Mouse (Mus musculus) adipocyte (in vitro differentiated cells): ENCODE measurements around the gene Nsd1.
"Not testable (repeated sequence)": the region's sequence is repeated elsewhere in the genome, so short reads cannot be mapped to it uniquely, and the experiment has no call there.

ENCODE experiments used
- DNase-seq: peaks from one replicate; pipeline ENCODE4 v3.0.0-alpha.2; 2016; ENCODE audit warnings: low spot score

Gene Nsd1

DNA sequence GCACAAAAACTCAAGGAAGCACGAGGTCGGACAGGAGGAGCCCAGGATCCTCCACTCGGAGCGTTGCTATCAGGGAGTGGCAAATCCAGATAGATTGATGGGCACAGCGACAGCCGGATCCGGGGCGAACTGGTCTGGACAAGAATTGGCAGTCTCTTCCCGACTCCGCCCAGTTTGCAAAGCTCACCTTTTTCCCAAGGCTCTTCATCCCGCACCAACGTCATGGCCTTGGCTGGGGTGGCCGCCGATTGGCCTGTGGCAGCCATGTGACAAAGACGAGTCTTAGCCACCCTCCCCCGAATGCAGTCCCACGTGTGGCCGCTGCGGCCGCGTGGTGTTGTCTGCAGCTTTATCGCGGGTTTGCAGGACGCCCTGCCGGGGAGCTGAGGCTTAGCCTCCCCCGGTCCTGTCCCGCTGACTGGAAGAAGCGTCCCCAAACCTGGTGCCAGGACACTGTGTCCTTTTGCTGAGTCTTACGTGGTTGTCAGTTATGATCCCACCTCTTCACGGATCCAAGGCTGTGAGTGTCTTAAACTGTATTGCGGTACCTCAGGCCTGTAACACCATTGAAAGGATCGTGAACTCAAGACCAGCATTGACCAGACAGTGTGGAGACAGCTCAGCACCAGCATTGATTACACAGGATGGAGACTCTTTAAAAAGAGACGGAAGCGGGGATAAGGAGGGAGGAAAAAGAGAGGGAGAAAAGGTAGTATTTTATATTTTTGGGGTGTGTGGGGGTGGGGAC lies 19.3 kb upstream of the Nsd1 start:
- DNase-seq, result peak; percentile 99

DNA sequence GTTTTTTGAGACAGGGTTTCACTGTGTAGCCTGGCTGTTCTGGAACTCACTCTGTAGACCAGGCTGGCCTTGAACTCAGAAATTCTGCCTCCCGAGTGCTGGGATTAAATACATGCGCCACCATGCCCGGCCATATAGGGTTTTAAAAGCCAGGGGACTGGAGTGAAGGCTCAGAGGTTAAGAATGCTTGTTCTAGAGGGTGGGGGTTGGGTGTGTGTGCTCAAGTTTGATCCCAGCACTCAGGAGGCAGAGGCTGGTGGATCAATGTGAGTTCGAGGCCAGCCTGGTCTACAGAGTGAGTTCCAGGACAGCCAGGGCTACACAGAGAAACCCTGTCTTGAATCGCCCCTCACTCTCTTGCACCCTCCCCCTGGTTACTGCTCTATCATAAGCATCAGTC lies 18.0 kb upstream of the Nsd1 start:
- DNase-seq, result no peak

DNA sequence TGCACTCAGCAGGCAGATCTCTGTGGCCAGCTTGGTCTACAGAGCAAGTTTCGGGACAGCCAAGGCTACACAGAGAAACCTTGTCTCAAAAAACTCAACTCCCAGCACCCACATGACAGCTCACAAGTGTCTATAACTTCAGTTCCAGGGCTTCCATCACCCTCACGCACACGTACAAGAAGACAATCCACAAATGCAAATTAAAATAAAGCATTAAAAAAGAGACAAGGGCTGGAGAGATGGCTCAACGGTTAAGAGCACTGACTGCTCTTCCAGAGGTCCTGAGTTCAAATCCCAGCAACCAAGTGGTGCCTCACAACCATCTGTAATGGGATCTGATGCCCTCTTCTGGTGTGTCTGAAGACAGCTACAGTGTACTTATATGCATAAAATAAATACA lies 6.8 kb upstream of the Nsd1 start:
- not testable (repeated sequence) for DNase-seq

DNA sequence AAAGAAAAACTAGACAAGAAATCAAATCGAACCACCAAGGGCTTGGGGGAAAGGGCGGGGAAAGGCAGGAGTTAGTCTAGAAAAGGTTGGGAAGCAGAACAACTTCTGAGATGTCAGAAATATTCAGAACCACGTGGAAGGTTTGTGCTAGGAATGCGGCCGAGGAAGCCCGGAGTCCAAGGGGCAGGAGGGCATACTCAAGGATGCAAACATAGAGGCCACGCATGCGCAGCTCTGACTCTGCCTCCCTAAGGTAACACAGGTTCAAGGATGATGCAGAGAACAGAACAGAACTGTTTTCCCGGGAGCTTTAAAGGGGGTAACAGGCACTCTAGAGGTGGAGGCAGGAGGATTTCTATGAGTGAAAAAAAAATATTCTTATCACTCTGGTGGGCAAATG lies 5.8 kb upstream of the Nsd1 start:
- no peak for DNase-seq

DNA sequence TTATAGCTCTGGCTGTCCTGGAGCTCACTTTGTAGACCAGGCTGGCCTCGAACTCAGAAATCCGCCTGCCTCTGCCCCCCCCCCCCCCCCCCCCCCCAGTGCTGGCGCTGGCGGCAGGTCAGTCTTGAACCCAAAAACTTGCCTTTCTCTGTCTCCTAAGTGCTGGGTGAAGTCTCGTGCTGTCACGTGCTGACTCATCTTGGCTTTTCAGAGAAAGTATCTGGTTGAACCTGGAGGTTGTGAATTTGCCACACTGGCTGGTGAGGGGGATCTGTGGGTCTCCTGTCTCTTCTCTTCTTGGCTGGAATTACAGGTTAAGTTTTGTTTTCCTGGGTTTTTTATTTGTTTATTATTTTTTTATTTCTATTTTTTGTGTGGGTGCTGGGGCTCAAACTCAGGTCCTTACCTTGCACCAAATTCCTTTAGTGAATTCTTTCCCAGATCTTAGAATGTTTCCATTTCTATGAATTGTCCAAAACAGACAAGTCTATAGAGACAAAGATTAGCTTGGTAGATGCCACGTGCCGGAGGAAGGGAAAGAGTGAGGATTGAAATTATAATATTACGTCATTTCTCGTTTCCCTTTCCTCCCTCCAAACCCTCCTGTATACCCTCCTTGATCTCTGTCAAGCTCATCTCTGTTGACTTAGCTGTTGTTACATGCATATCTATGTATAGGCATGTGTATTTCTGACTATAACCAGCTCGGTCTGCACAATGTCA lies 4.8 kb upstream of the Nsd1 start:
- no peak for DNase-seq

DNA sequence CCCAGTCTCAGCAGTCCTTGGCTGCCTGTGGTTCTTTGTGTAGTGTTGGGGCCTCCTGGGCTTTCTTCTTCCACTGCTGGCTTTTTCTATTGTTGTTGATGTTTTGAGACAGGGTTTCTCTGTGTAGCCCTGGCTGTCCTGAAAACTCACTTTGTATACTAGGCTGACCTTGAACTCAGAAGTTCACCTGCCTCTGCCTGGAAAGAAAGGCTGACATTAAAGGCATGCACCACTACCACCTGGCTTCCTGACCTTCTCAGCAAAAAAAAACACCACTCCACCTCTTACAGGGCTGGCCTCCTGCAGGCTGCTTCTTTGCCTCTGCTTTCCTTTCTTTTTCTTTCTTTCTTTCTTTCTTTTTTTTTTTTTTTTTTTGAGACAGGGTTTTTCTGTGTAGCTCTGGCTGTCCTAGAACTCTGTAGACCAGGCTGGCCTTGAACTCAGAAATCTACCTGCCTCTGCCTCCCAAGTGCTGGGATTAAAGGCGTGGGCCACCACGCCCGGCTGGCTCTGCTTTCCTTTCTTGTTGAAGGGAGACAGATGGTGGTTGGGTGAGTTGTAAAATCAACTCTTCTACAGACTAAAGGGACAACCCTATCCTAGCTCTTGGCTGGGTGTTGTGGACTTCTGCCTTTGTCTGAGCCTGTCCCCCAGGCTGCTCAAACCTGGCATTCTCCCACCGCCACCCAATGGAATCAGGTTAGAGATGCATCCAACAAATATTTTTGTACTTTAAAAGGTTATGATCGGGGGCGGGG lies 4.0 kb upstream of the Nsd1 start:
- no peak for DNase-seq

DNA sequence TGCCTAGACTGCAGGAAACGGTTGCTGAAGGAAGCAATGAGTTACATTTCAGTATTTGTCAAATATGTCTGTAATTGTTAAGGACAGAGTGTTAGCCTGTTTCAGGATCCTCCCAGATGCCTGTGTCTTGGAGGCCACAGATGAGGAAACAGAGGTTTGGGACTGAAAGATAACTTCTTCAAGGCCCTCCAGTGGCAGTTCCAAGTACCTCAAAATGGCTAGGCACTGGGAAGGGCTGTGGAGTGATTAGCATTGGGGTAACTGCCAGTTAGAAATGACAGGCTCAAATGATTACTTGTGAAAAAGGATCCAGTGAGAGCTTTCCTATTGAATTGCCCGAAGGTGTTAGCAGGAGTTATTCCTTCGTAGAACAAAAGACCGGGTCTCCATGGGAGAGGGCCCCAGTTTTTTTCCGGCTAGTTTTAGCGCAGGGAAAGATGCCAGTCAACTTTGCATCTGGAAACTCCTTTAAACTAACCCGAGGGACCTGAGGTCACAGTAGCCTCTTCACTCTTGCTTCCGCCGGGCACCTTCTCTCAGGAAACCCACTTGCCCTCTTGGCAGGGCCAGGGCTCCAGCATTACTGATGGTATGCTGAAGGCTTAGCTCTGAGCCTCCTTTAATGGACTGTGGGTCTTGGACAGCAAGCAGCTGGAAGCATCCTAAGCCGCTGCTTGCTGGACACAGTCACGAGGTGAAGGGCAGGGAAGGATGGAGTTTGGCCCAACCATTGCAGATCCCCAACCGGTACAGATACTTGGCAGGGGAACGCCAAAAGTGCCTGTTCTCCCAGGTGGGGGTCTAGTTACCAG lies 539 bp upstream of the Nsd1 start:
- DNase-seq, result no peak

DNA sequence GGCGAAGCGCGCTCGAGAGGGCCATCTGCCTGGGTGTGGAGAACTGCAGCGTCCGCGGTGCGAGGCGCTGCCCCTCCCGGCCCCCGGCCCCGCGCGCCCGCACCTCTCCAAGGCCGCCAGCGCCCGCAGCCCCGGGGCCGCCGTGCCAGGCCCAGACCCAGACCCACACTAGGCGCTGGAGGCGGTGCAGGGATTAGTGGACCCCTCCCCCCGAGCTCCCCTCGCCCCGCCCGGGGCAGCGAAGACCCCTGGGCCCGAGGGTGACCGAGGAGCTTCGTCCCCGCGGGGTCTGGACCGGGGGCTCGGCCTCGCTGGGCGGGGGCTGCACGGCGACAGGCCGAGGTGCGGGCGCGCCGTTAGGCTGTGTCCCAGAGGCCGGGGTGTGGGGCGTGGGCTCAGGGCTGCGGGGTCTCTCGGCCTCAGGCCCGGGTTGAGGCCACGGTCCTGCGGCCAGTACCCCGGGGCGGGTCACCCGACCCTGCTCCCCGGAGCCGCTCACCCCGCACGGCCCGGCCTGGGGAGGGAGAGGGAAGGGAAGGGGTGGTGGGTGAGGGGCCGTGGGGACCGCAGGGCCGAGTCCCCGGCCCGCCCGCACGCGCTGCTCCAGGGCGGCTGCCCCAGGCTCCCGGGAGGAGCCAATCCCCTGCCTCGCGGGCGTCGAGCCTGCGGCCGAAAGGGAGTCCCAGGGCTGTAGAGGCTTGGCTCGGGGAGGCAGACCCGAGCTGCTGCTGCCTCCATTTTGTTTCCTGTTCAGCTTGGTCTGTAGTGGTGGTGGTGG lies 800 bp downstream of the Nsd1 start:
- DNase-seq, result no peak

DNA sequence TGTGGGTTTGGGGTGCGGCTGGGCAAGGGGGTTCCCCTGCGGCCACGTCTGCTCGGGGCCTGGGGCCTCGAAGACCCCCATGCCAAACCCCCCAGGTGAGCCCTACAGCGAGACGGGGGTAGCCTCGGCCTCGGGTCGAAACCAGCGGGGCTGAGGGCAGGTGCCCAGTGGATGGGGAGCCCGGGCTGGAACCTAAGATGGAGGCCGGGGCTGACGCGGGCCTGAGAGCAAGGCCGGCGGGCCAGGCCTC lies 1.3 kb downstream of the Nsd1 start:
- no peak for DNase-seq

DNA sequence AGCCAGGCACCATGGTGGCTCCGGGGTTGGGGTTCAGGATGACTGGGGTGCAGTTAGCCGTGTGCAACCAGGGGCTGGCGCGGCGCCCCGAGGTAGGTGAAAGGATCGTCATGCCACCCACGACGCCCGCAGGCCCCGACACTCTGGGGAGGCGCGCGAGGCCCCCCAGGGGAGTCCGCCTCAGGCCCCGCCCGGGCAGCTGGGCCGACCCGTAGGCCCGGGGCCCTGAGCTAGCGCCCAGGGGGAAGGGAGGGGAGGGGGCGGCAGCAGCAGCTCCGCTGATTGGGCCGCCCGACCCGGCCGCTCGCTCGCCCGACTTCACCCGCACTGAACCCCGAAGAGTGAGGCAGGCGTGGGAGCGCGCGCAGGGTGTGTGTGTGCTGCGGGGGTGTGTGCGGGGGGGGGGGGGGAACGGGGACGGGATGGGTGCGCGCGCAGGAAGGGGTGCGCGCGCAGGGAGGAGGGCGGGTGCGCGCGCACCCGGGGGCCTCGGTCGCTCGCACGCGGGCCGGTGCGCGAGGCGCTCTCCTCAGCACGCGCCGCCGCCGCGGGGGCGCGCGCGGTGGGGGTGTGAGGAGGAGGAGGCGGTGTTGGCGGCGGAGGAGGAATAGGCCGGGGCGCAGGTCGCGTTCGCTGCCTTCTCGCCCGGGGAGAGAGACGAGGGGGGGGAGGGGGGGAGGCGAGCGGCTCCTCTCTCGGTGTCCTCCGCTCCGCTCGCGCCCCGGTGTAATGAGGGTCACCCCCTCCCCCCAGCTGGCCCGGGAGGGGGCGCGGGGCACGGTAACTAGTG lies 1.8 kb downstream of the Nsd1 start:
- no peak for DNase-seq

DNA sequence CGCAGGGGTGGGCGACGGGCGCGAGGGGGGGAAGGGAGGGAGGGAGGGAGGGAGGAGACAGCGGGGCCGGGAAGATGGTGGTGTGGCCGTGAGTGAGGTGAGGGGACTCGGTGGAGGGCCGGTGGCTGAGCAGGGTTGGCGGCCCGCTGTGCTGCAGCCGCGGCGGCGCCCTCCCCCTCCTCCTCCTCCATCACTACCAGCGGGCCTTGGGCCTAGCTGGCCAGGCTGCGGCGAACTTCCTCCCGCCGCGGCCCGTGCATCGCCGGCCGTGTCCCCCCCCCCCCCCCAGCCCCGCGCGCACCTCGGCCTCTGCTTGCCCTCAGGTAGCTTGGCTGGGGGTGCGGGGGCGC lies 2.4 kb downstream of the Nsd1 start:
- DNase-seq, result no peak

DNA sequence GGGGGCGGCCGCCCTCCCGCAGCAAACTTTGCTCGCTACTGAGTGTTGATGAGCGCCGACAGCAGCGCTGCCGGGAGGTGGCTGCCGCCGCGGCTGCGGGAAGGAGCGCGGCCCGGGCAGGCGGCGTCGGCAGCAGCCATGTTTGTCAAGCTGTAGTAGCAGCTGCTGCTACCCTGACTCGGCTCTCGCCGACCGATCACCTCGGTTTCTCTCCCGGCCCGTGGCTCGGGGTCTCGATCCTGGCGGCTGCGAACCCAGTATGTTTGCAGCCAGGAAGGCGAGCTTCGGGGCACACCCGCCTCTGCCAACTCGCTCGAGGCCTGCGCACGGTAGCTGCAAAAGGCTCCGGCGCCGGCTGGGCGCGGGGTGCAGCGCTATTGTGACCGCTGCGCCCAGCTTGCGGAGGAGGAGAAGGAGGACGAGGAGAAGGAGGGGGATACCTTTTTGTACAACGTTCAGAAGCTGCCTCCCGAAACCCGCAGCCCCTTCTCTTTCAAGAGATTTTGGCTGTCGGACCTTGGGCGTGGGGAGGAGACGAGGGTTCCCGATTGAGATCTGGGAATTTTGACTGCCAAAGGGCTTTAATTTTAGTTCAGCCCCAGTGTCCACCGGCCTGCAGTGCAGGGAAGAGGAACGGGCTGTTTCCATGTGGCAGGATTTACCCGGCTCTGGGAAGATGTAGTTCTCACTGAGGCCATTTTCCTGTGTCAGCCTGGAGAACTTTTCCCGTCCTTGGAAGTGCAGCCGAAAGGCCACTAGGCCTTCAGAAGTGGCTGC lies 3.0 kb downstream of the Nsd1 start:
- peak; percentile 76 for DNase-seq

DNA sequence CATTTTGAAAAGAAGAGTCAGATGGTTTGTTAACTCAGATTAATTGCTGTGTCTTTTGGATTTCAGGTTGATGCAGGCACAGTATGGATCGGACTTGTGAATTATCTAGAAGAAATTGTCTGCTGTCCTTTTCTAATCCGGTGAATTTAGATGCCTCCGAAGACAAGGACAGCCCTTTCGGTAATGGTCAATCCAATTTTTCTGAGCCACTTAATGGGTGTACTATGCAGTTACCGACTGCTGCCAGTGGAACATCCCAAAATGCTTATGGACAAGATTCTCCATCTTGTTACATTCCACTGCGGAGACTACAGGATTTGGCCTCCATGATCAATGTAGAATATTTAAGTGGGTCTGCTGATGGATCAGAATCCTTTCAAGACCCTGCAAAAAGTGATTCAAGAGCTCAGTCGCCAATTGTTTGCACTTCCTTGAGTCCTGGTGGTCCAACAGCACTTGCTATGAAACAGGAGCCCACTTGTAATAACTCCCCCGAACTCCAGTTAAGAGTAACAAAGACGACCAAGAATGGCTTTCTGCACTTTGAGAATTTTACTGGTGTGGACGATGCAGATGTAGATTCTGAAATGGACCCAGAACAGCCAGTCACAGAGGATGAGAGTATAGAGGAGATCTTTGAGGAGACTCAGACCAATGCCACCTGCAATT lies 3.7 kb downstream of the Nsd1 start:
- DNase-seq, result no peak

DNA sequence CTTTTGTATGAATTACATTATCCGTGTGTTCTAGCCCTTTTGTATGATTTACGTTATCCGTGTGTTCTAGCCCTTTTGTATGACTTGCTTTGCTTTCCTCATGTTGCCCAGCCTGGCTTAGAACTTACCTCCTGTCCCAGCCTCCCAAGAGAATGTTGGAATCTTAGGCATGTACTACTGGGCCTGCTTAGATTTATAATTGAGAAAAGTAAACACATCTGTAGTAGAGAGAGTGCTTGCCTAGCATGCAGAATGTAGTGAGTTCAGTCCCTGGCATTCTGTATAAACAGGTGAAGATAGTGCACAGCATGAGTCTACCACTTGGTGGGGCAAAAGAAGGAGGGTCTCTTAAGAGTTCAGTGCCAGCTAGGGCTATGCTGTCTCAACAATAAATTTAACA lies 14.8 kb downstream of the Nsd1 start:
- DNase-seq, result no peak

DNA sequence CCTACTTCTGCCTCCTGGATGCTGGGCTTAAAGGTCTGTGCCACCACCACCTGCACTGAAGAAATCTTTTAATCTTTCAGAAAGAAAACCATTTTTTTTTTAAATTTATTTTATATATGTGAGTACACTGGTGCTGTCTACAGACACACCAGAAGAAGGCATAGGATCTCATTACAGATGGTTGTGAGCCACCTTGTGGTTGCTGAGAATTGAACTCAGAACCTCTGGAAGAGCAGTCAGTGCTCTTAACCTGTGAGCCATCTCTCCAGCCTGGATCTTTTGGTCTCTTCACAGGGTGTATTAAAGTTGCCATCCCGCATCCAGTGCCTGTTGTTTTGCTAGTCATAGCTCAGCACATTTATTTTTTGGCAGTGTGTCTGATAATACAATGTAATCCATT lies 21.1 kb downstream of the Nsd1 start:
- DNase-seq, result no peak

DNA sequence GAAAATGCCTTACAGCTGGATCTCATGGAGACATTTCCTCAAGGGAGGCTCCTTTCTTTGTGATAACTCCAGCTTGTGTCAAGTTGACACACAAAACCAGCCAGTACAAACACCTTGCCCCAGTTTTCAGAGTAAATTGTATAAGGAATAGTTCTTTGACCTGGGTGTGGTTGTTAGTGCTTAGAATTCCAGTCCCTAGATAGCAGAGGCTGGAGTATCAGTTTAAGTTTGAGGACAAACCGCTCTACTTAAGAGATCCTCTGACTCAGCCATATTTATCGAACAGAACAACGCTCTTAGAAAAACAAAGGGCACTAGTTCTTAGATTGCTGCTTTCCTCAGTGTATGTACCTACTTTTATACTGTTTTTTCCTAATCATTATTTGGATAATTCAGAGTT lies 33.6 kb downstream of the Nsd1 start:
- DNase-seq, result no peak

DNA sequence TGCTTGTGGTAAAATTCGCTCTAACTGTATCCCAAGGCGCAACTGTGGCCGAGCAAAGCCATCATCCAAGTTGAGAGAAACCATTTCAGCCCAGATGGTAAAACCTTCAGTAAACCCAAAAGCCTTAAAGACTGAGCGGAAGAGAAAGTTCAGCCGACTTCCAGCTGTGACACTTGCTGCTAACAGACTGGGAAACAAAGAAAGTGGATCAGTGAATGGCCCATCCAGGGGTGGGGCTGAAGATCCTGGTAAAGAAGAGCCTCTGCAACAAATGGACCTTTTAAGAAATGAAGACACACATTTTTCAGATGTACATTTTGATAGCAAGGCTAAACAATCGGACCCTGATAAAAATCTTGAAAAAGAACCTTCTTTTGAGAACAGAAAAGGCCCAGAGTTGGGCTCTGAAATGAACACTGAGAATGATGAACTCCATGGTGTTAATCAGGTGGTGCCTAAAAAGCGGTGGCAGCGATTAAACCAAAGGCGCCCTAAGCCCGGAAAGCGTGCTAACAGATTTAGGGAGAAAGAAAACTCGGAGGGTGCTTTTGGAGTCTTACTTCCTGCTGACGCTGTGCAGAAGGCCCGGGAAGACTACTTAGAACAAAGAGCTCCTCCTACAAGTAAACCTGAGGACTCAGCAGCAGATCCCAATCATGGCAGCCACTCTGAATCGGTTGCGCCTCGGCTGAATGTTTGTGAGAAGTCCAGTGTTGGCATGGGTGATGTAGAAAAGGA lies 37.9 kb downstream of the Nsd1 start:
- no peak for DNase-seq

DNA sequence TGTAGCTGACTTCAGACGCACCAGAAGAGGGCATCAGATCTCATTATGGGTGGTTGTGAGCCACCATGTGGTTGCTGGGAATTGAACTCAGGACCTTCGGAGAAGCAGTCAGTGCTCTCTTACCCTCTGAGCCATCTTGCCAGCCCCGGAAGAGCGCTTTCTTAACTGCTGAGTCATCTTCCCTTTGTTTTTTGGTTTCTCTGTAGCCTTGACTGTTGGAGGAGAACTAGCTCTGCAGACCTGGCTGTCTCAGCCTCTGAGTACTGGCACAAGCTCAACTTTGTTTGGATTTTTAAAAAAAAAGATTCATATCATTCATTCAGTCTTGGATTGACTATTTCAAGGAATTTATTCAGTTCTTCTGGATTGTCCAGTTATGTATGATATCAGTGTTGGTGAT lies 39.7 kb downstream of the Nsd1 start:
- peak; percentile 7 for DNase-seq

DNA sequence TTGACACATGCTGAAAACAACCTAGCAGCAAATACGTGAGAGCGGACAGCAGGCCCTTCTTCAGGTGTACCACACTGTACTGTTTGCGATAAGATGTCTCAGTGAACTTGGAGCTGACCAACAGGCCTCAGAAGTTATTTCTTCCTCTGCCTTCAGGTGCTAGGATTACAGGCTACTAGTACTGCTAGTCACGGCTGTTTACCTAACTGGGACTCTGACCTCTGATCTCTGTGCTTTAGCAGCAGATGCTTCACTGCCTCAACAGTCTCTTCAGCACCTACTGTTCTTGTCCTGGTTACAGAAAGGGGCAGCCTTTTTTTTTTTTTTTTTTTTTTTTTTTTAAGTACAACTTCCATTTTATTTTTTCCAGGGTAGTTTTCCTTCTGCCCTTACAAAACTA lies 43.2 kb downstream of the Nsd1 start:
- no peak for DNase-seq
